In genomic region chr4:117737559-117737958, GRCm38 (mm10) we compare ENCODE assay signal across 9 mouse cellular contexts. TPM values are rescaled to one million over a fixed set of nuclear protein-coding genes. Genes with fewer than 3 reads are reported as not detected.
DNase-seq lines count a peak whose midpoint lies in the region; ATAC-seq lines count a peak whose summit lies in the region.
"Had no signal": no experiment of that assay in that cellular context is flagged by ENCODE, and none has a peak within 500 bp of the region (broad histone marks: within the 10 kb centered on the region; RNA-seq: fewer than 3 reads in every experiment).

No protein-coding gene starts in this region.

- H3K36me3 ChIP-seq in embryonic facial prominence, embryonic 10.5 days (replicated peaks) = no peaks in the 10 kb centered on the region

- peak; percentile 50 to 54 for DNase-seq in cerebellum, postnatal 10 days
- DNase-seq in cerebellum, adult 9-11 months = no peak
- DNase-seq in ovary, postnatal 36 days (ENCODE audit: low spot score) = peak; percentile 12
- no peak for DNase-seq in ovary, postnatal 10 days (ENCODE audit: low spot score)
- peak; percentile 12 for DNase-seq in embryonic facial prominence, embryonic 10.5 days (ENCODE audit: low spot score)
- no peak for DNase-seq in gastrocnemius, postnatal 14 days
- DNase-seq in neural tube, embryonic 10.5 days (ENCODE audit: extremely low spot score, low spot score) = no peak

- peak; percentile 73 for ATAC-seq in megakaryocyte progenitor cell, adult 5-6 weeks (replicated peaks; ENCODE audit: poor library complexity)

- WGBS in embryonic facial prominence, embryonic 10.5 days = 42% methylated on average over 8 of the region's 8 CpGs

- no peaks in the 10 kb centered on the region for H3K9me3 ChIP-seq in embryonic facial prominence, embryonic 10.5 days

- no peak overlapping the region for H3K27ac ChIP-seq in embryonic facial prominence, embryonic 10.5 days (replicated peaks)

- no peaks in the 10 kb centered on the region for H3K4me1 ChIP-seq in embryonic facial prominence, embryonic 10.5 days

- H3K4me3 ChIP-seq in embryonic facial prominence, embryonic 10.5 days = no peak overlapping the region

- H3K27me3 ChIP-seq in embryonic facial prominence, embryonic 10.5 days (replicated peaks; ENCODE audit: low read depth, poor library complexity, severe bottlenecking) = no peaks in the 10 kb centered on the region

- intact Hi-C loops in gastrocnemius, postnatal 14 days (cut with DNase I; ENCODE audit: low total_unique reads) = no loop called here

RNA-seq across cellular contexts. Expression of gene Gm12845, which starts 13.3 kb away (rescaled TPM):
- polyA plus RNA-seq in embryonic facial prominence, embryonic 10.5 days (2016; fragmentation: Nextera tagmentation; extraction: Ambion mirVana) = not detected in 2 replicates
- not detected in 2 replicates for total RNA-seq in megakaryocyte progenitor cell, adult 5-6 weeks (2015)
- not detected in 2 replicates for total RNA-seq in megakaryocyte progenitor cell, adult 5-6 weeks (2017)
- total RNA-seq in gastrocnemius, postnatal 14 days (2021) = not detected
- polyA plus RNA-seq: heart, embryonic 16.5 days had no signal

RNA-seq across cellular contexts. Expression of gene Klf17, which starts 27.9 kb away (rescaled TPM):
- polyA plus RNA-seq in embryonic facial prominence, embryonic 10.5 days (2016; fragmentation: Nextera tagmentation; extraction: Ambion mirVana) = not detected in 2 replicates
- total RNA-seq in megakaryocyte progenitor cell, adult 5-6 weeks (2015) = not detected in 2 replicates
- total RNA-seq in megakaryocyte progenitor cell, adult 5-6 weeks (2017) = not detected in 2 replicates
- not detected for total RNA-seq in gastrocnemius, postnatal 14 days (2021)
- polyA plus RNA-seq: heart, embryonic 16.5 days had no signal

RNA-seq across cellular contexts. Expression of gene Dmap1, which starts 55.5 kb away (rescaled TPM):
- polyA plus RNA-seq in embryonic facial prominence, embryonic 10.5 days (2016; fragmentation: Nextera tagmentation; extraction: Ambion mirVana) = 78.4 and 80.0 TPM in 2 replicates
- 13.8 and 19.3 TPM in 2 replicates for total RNA-seq in megakaryocyte progenitor cell, adult 5-6 weeks (2015)
- total RNA-seq in megakaryocyte progenitor cell, adult 5-6 weeks (2017) = 23.7 and 29.1 TPM in 2 replicates
- total RNA-seq in gastrocnemius, postnatal 14 days (2021) = 10 to 100 TPM; 17.9 to 18.1 TPM

Comparison
In these comparisons a context has a peak if more than half of its experiments do, and no peak if none do; other contexts are left out.
1. DNase-seq: peak in cerebellum, postnatal 10 days (2 of 2), ovary, postnatal 36 days (single experiment) and embryonic facial prominence, embryonic 10.5 days (single experiment); none in cerebellum, adult 9-11 months (single experiment), ovary, postnatal 10 days (single experiment), gastrocnemius, postnatal 14 days (single experiment) and neural tube, embryonic 10.5 days (single experiment).